Mouse (Mus musculus): Measurements from ENCODE around the gene Ttc30a2.
"Not testable (repeated sequence)": the region's sequence is repeated elsewhere in the genome, so short reads cannot be mapped to it uniquely, and the experiment has no call there.

Gene Ttc30a2

GRCm38 (mm10) chr2:75981440-75982081 is 3.6 kb upstream of the Ttc30a2 start, which contains the start of gene Ttc30a1:
Gene Ttc30a1, minus strand, starts transcription at chr2:75981967.
- DNase-seq (ENCODE audit: low read depth, low spot score), result peak; percentile 80

- DNase-seq (ENCODE audit: low read depth, low spot score), result not testable (repeated sequence)
Measured at GRCm38 (mm10) chr2:75980933-75981439, 3.0 kb upstream of the Ttc30a2 start.

GRCm38 (mm10) chr2:75976070-75976469 is 1.9 kb downstream of the Ttc30a2 start:
- not testable (repeated sequence) for DNase-seq (ENCODE audit: low read depth, low spot score)

GRCm38 (mm10) chr2:75974131-75974530 is 3.8 kb downstream of the Ttc30a2 start:
- no peak for DNase-seq (ENCODE audit: low read depth, low spot score)

GRCm38 (mm10) chr2:75964972-75965371 is 13.0 kb downstream of the Ttc30a2 start:
- DNase-seq (ENCODE audit: low read depth, low spot score), result no peak

GRCm38 (mm10) chr2:75964512-75964911 is 13.5 kb downstream of the Ttc30a2 start:
- no peak for DNase-seq (ENCODE audit: low read depth, low spot score)

GRCm38 (mm10) chr2:75964051-75964450 is 13.9 kb downstream of the Ttc30a2 start:
- DNase-seq (ENCODE audit: low read depth, low spot score), result no peak

GRCm38 (mm10) chr2:75963211-75963840 is 14.6 kb downstream of the Ttc30a2 start:
- DNase-seq (ENCODE audit: low read depth, low spot score), result no peak

GRCm38 (mm10) chr2:75960366-75961330 is 17.3 kb downstream of the Ttc30a2 start:
- DNase-seq (ENCODE audit: low read depth, low spot score), result no peak

GRCm38 (mm10) chr2:75959850-75960365 is 18.1 kb downstream of the Ttc30a2 start:
- no peak for DNase-seq (ENCODE audit: low read depth, low spot score)

- DNase-seq (ENCODE audit: low read depth, low spot score), result no peak
Measured at GRCm38 (mm10) chr2:75959183-75959849, 18.7 kb downstream of the Ttc30a2 start.

- DNase-seq (ENCODE audit: low read depth, low spot score), result no peak
Measured at GRCm38 (mm10) chr2:75955709-75956108, 22.3 kb downstream of the Ttc30a2 start.

- no peak for DNase-seq (ENCODE audit: low read depth, low spot score)
Measured at GRCm38 (mm10) chr2:75953320-75953719, 24.6 kb downstream of the Ttc30a2 start.

GRCm38 (mm10) chr2:75950685-75951084 is 27.3 kb downstream of the Ttc30a2 start:
- DNase-seq (ENCODE audit: low read depth, low spot score), result no peak

GRCm38 (mm10) chr2:75938117-75939063 is 39.6 kb downstream of the Ttc30a2 start, which contains the start of gene Ttc30b:
Gene Ttc30b, minus strand, starts transcription at chr2:75938585.
- DNase-seq (ENCODE audit: low read depth, low spot score), result peak; percentile 78

GRCm38 (mm10) chr2:75937520-75938116 is 40.4 kb downstream of the Ttc30a2 start:
- DNase-seq (ENCODE audit: low read depth, low spot score), result not testable (repeated sequence)

GRCm38 (mm10) chr2:75936685-75937084 is 41.3 kb downstream of the Ttc30a2 start:
- DNase-seq (ENCODE audit: low read depth, low spot score), result not testable (repeated sequence)

- DNase-seq (ENCODE audit: low read depth, low spot score), result no peak
Measured at GRCm38 (mm10) chr2:75933541-75933940, 44.4 kb downstream of the Ttc30a2 start.

GRCm38 (mm10) chr2:75930941-75931340 is 47.0 kb downstream of the Ttc30a2 start:
- DNase-seq (ENCODE audit: low read depth, low spot score), result no peak
